Mouse (Mus musculus) ES-Bruce4 (cell line): ENCODE results near the gene Rfc4.

Experiments used
- CTCF ChIP-seq: IDR thresholded peaks from one replicate; pipeline ENCODE4 v1.8.1; 2011; ENCODE audit warnings: low read depth, low read length
- POLR2A ChIP-seq: IDR thresholded peaks from one replicate; pipeline ENCODE4 v1.8.1; 2011; ENCODE audit warnings: low read length; ENCODE audit not compliant: insufficient read depth

DNA sequence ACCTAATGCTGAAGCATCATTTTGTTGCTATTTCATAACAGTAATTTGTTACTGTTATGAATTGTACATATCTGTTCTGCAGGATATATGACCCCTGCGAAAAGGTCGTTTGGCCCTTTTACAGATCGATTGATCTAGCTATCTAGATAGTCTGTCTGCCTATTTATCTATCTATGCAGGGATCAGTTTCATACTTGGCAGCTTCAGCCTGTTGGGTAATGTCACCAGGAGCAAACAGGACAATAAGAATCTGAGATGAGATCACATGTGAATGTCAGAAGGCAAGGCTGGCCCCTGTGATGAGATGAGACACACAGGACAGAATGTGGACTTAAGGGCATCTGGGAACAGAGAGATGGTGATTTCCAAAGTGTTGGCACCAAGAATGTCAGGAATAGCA lies 2.8 kb upstream of the Rfc4 start:
- TF ChIP-seq POLR2A (no peak), CTCF (no peak)
